Comparison of ENCODE assay signal across 9 mouse cellular contexts in genomic region chr16:58671212-58671985, GRCm38 (mm10). TPM values are rescaled to one million over a fixed set of nuclear protein-coding genes. Genes with fewer than 3 reads are reported as not detected.
A peak's percentile ranks its signal among the peaks of the same experiment; 100 is the strongest.
DNase-seq lines count a peak whose midpoint lies in the region; ATAC-seq and TF ChIP-seq lines count a peak whose summit lies in the region.
"Had no signal": no experiment of that assay in that cellular context is flagged by ENCODE, and none has a peak within 500 bp of the region (broad histone marks: within the 10 kb centered on the region; RNA-seq: fewer than 3 reads in every experiment).

No protein-coding gene starts in this region.

- H3ac ChIP-seq in myocyte (ENCODE audit: control insufficient read depth, insufficient read length), result peak overlapping the region; percentile 67

- H3K4me1 ChIP-seq in kidney, embryonic 15.5 days, result peaks cover 15% of the 10 kb centered on the region; the same call in 1 of the 2 replicates
- H3K4me1 ChIP-seq in embryonic facial prominence, embryonic 10.5 days, result peaks cover 16% of the 10 kb centered on the region
- H3K4me1 ChIP-seq in intestine, embryonic 14.5 days (replicated peaks; ENCODE audit: control insufficient read depth, insufficient read depth, low read length), result peaks cover 7% of the 10 kb centered on the region

- H3K27ac ChIP-seq in kidney, embryonic 15.5 days, result no peak overlapping the region
- H3K27ac ChIP-seq in embryonic facial prominence, embryonic 10.5 days (replicated peaks), result no peak overlapping the region
- H3K27ac ChIP-seq in intestine, embryonic 14.5 days (ENCODE audit: low read depth), result no peak overlapping the region

- H3K9ac ChIP-seq in kidney, embryonic 15.5 days, result peak overlapping the region; percentile 87; the same call in 1 of the 2 replicates
- H3K9ac ChIP-seq in intestine, embryonic 14.5 days (ENCODE audit: low read length), result 0 out of 2 replicates have a peak overlapping the region, but pooled peaks have one; percentile 76

- DNase-seq in kidney, adult 18-20 months, result no peak
- no peak for DNase-seq in embryonic facial prominence, embryonic 10.5 days (ENCODE audit: low spot score)
- DNase-seq in intestine, embryonic 14.5 days (ENCODE audit: low spot score), result no peak
- DNase-seq in gastrocnemius, adult 8-10 months (ENCODE audit: low spot score in 2 of 2), result no peak
- DNase-seq in adrenal gland, postnatal 14 days, result no peak
- no peak for DNase-seq in layer of hippocampus, postnatal 36 days

- H3K9me3 ChIP-seq in kidney, embryonic 15.5 days (replicated peaks), result no peaks in the 10 kb centered on the region
- no peaks in the 10 kb centered on the region for H3K9me3 ChIP-seq in embryonic facial prominence, embryonic 10.5 days
- H3K9me3 ChIP-seq in intestine, embryonic 14.5 days (ENCODE audit: control insufficient read depth, low read length), result no peaks in the 10 kb centered on the region

- peaks cover 30% of the 10 kb centered on the region for H3K36me3 ChIP-seq in kidney, embryonic 15.5 days
- peaks cover 33% of the 10 kb centered on the region for H3K36me3 ChIP-seq in embryonic facial prominence, embryonic 10.5 days (replicated peaks)
- H3K36me3 ChIP-seq in intestine, embryonic 14.5 days (ENCODE audit: control insufficient read depth, insufficient read depth, low read length), result peaks cover 33% of the 10 kb centered on the region
- H3K36me3 ChIP-seq in myocyte (ENCODE audit: control insufficient read depth, insufficient read depth), result peaks cover 22% of the 10 kb centered on the region

- no peak for TF ChIP-seq POLR2A in myocyte (IDR thresholded peaks at IDR 0.05; ENCODE audit: insufficient read length, low read depth)

- ATAC-seq in kidney, embryonic 15.5 days (replicated peaks; ENCODE audit: low FRiP score), result no peak
- ATAC-seq in intestine, embryonic 14.5 days (replicated peaks; ENCODE audit: low FRiP score, low TSS enrichment, low read depth), result no peak

- H3K4me3 ChIP-seq in kidney, embryonic 15.5 days (replicated peaks), result peak overlapping the region; percentile 96
- peak overlapping the region; percentile 94 for H3K4me3 ChIP-seq in embryonic facial prominence, embryonic 10.5 days
- peak overlapping the region; percentile 88 for H3K4me3 ChIP-seq in intestine, embryonic 14.5 days (ENCODE audit: low read depth, low read length)
- peak overlapping the region; percentile 67 for H3K4me3 ChIP-seq in myocyte

- 69% methylated on average over 8 of the region's 8 CpGs for WGBS in kidney, embryonic 15.5 days
- WGBS in embryonic facial prominence, embryonic 10.5 days, result 76% methylated on average over 8 of the region's 8 CpGs
- 75% methylated on average over 8 of the region's 8 CpGs for WGBS in intestine, embryonic 14.5 days

- H3K79me2 ChIP-seq in myocyte (ENCODE audit: control insufficient read depth, insufficient read depth), result peaks cover 15% of the 10 kb centered on the region

- peak overlapping the region; percentile 84 for H3K4me2 ChIP-seq in kidney, embryonic 15.5 days
- peak overlapping the region; percentile 74 for H3K4me2 ChIP-seq in intestine, embryonic 14.5 days (ENCODE audit: low read length)
- peak overlapping the region; percentile 78 for H3K4me2 ChIP-seq in myocyte (ENCODE audit: low read depth)

- H3K27me3 ChIP-seq in kidney, embryonic 15.5 days, result no peaks in the 10 kb centered on the region
- no peaks in the 10 kb centered on the region for H3K27me3 ChIP-seq in embryonic facial prominence, embryonic 10.5 days (replicated peaks; ENCODE audit: low read depth, poor library complexity, severe bottlenecking)
- H3K27me3 ChIP-seq in intestine, embryonic 14.5 days (replicated peaks; ENCODE audit: control insufficient read depth, insufficient read depth, low read length), result no peaks in the 10 kb centered on the region
- H3K27me3 ChIP-seq in myocyte (ENCODE audit: control insufficient read depth, insufficient read depth, insufficient read length), result no peaks in the 10 kb centered on the region

TF ChIP-seq in myocyte, 11 proteins besides CTCF, POLR2A, EP300 and RAD21:
- TF ChIP-seq USF1 (IDR thresholded peaks at IDR 0.05; ENCODE audit: low read depth) (no peak), MAX (IDR thresholded peaks at IDR 0.05; ENCODE audit: low read depth) (no peak), TCF12 (IDR thresholded peaks at IDR 0.05; ENCODE audit: insufficient read depth, poor library complexity, severe bottlenecking) (no peak), CEBPB (IDR thresholded peaks at IDR 0.05; ENCODE audit: insufficient read depth, poor library complexity, severe bottlenecking) (peak; percentile 54; the same call in 1 of the 2 replicates), E2F4 (IDR thresholded peaks at IDR 0.05; ENCODE audit: insufficient read depth) (no peak)
TF ChIP-seq in myocyte: peak in this region for 1.

RNA-seq across cellular contexts. Expression of gene Cpox, which starts 1.3 kb away (rescaled TPM):
- 38.0 and 39.1 TPM in 2 replicates for polyA plus RNA-seq in kidney, embryonic 15.5 days (2015; fragmentation: Nextera tagmentation; extraction: Ambion mirVana)
- 25.0 and 26.9 TPM in 2 replicates for polyA plus RNA-seq in embryonic facial prominence, embryonic 10.5 days (2016; fragmentation: Nextera tagmentation; extraction: Ambion mirVana)
- polyA plus RNA-seq in intestine, embryonic 14.5 days (2014; fragmentation: Nextera tagmentation; extraction: Ambion mirVana), result 29.5 and 32.4 TPM in 2 replicates
- polyA plus RNA-seq in myocyte (2012; fragmentation: generic; extraction: Trizol), result 20.0 TPM
- total RNA-seq in gastrocnemius, adult 8-10 months (2022), result 10 to 100 TPM; 20.6 to 28.8 (median 21.7) TPM
- 20.5 and 27.8 TPM in 2 replicates for total RNA-seq in adrenal gland, postnatal 14 days (2021)
- 10 to 100 TPM; 52.3 to 53.8 TPM for total RNA-seq in layer of hippocampus, postnatal 36 days (2021)

RNA-seq across cellular contexts. Expression of gene E330017A01Rik, which starts 32.9 kb away (rescaled TPM):
- polyA plus RNA-seq in kidney, embryonic 15.5 days (2015; fragmentation: Nextera tagmentation; extraction: Ambion mirVana), result not detected in 2 replicates
- polyA plus RNA-seq in embryonic facial prominence, embryonic 10.5 days (2016; fragmentation: Nextera tagmentation; extraction: Ambion mirVana), result not detected in 2 replicates
- not detected in 2 replicates for polyA plus RNA-seq in intestine, embryonic 14.5 days (2014; fragmentation: Nextera tagmentation; extraction: Ambion mirVana)
- polyA plus RNA-seq in myocyte (2012; fragmentation: generic; extraction: Trizol), result not detected
- not detected for total RNA-seq in gastrocnemius, adult 8-10 months (2022)
- not detected in 2 replicates for total RNA-seq in adrenal gland, postnatal 14 days (2021)
- not detected for total RNA-seq in layer of hippocampus, postnatal 36 days (2021)
- polyA plus RNA-seq: urinary bladder, adult 2 months had no signal

RNA-seq across cellular contexts. Expression of gene Gpr15, which starts 47.5 kb away (rescaled TPM):
- polyA plus RNA-seq in kidney, embryonic 15.5 days (2015; fragmentation: Nextera tagmentation; extraction: Ambion mirVana), result not detected in 2 replicates
- not detected in 2 replicates for polyA plus RNA-seq in embryonic facial prominence, embryonic 10.5 days (2016; fragmentation: Nextera tagmentation; extraction: Ambion mirVana)
- polyA plus RNA-seq in intestine, embryonic 14.5 days (2014; fragmentation: Nextera tagmentation; extraction: Ambion mirVana), result 0.12 TPM in 1 of 2 replicates, not detected in the other
- not detected for polyA plus RNA-seq in myocyte (2012; fragmentation: generic; extraction: Trizol)
- not detected for total RNA-seq in gastrocnemius, adult 8-10 months (2022)
- not detected in 2 replicates for total RNA-seq in adrenal gland, postnatal 14 days (2021)
- total RNA-seq in layer of hippocampus, postnatal 36 days (2021), result not detected

RNA-seq across cellular contexts. Expression of gene Gm813, which starts 54.6 kb away (rescaled TPM):
- polyA plus RNA-seq in kidney, embryonic 15.5 days (2015; fragmentation: Nextera tagmentation; extraction: Ambion mirVana), result not detected in 2 replicates
- polyA plus RNA-seq in embryonic facial prominence, embryonic 10.5 days (2016; fragmentation: Nextera tagmentation; extraction: Ambion mirVana), result not detected in 2 replicates
- polyA plus RNA-seq in intestine, embryonic 14.5 days (2014; fragmentation: Nextera tagmentation; extraction: Ambion mirVana), result not detected in 2 replicates
- polyA plus RNA-seq in myocyte (2012; fragmentation: generic; extraction: Trizol), result not detected
- not detected for total RNA-seq in gastrocnemius, adult 8-10 months (2022)
- total RNA-seq in adrenal gland, postnatal 14 days (2021), result not detected in 2 replicates
- not detected for total RNA-seq in layer of hippocampus, postnatal 36 days (2021)
- polyA plus RNA-seq: urinary bladder, adult 2 months had no signal

RNA-seq across cellular contexts. Expression of gene Cldnd1, which starts 56.3 kb away (rescaled TPM):
- polyA plus RNA-seq in kidney, embryonic 15.5 days (2015; fragmentation: Nextera tagmentation; extraction: Ambion mirVana), result 108 and 111 TPM in 2 replicates
- 101 and 105 TPM in 2 replicates for polyA plus RNA-seq in embryonic facial prominence, embryonic 10.5 days (2016; fragmentation: Nextera tagmentation; extraction: Ambion mirVana)
- polyA plus RNA-seq in intestine, embryonic 14.5 days (2014; fragmentation: Nextera tagmentation; extraction: Ambion mirVana), result 108 and 123 TPM in 2 replicates
- 68.1 TPM for polyA plus RNA-seq in myocyte (2012; fragmentation: generic; extraction: Trizol)
- 10 to 100 TPM; 59.0 to 77.0 (median 68.0) TPM for total RNA-seq in gastrocnemius, adult 8-10 months (2022)
- 68.9 and 82.2 TPM in 2 replicates for total RNA-seq in adrenal gland, postnatal 14 days (2021)
- total RNA-seq in layer of hippocampus, postnatal 36 days (2021), result 10 to 100 TPM; 80.2 to 87.5 TPM
